ENCODE assay signal across 8 mouse cellular contexts in the genomic region with DNA sequence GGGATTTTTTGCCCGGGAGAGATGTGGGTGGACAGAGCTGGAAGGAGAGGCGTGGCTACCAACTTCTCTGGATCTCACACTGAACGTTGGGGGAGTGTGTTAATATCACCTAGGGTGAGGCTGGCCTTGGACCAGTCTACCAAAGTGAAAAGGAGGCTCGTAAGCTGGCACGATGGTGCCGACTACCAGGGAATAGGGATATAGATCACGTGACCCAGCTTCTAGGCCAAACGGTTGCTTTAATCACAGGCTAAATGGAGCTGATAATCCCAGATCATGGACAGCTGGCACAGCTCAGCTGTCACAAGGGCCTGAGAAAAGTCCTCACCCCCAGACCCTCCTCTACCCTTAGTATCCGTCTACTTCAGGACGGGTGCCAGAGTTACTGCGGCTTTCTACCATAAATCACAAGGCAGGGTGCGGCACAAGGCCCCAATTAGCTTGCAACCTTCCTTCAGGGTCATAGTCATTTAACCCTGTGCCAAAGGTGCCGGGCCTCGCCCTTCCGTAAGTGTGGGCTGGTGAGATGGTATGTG. TPM values are rescaled to one million over a fixed set of nuclear protein-coding genes. Genes with fewer than 3 reads are reported as not detected.
DNase-seq lines count a peak whose midpoint lies in the region; ATAC-seq and TF ChIP-seq lines count a peak whose summit lies in the region.
"Had no signal": no experiment of that assay in that cellular context is flagged by ENCODE, and none has a peak within 500 bp of the region (broad histone marks: within the 10 kb centered on the region; RNA-seq: fewer than 3 reads in every experiment).

No protein-coding gene starts in this region.

- H3K27me3 ChIP-seq in hindbrain, postnatal 0 days (ENCODE audit: insufficient read depth, low read length) = no peaks in the 10 kb centered on the region
- no peaks in the 10 kb centered on the region for H3K27me3 ChIP-seq in hindbrain, embryonic 13.5 days
- no peaks in the 10 kb centered on the region for H3K27me3 ChIP-seq in midbrain, embryonic 16.5 days (ENCODE audit: control insufficient read depth, insufficient read depth, low read depth, low read length)
- no peaks in the 10 kb centered on the region for H3K27me3 ChIP-seq in neural tube, embryonic 15.5 days (replicated peaks)
- H3K27me3 ChIP-seq: stomach, embryonic 15.5 days had no signal

- H3K4me1 ChIP-seq in hindbrain, postnatal 0 days (ENCODE audit: insufficient read depth, low read length) = no peaks in the 10 kb centered on the region
- H3K4me1 ChIP-seq in hindbrain, embryonic 13.5 days (replicated peaks) = no peaks in the 10 kb centered on the region
- no peaks in the 10 kb centered on the region for H3K4me1 ChIP-seq in midbrain, embryonic 16.5 days (ENCODE audit: control insufficient read depth, insufficient read depth, low read length)
- peaks cover 9% of the 10 kb centered on the region; the same call in 1 of the 2 replicates for H3K4me1 ChIP-seq in neural tube, embryonic 15.5 days

- TF ChIP-seq CTCF in hindbrain, postnatal 0 days (IDR thresholded peaks at IDR 0.05; ENCODE audit: low read depth) = no peak

- H3K4me3 ChIP-seq in hindbrain, postnatal 0 days (ENCODE audit: low read length) = no peak overlapping the region
- H3K4me3 ChIP-seq in hindbrain, embryonic 13.5 days = no peak overlapping the region
- no peak overlapping the region for H3K4me3 ChIP-seq in midbrain, embryonic 16.5 days (ENCODE audit: low read depth, low read length)
- no peak overlapping the region for H3K4me3 ChIP-seq in neural tube, embryonic 15.5 days (replicated peaks)
- H3K4me3 ChIP-seq: stomach, embryonic 15.5 days had no signal

- peak; percentile 45; the same call in 1 of the 2 replicates for ATAC-seq in hindbrain, postnatal 0 days
- ATAC-seq in hindbrain, embryonic 13.5 days (ENCODE audit: low FRiP score) = no peak
- no peak for ATAC-seq in midbrain, embryonic 16.5 days
- ATAC-seq in neural tube, embryonic 15.5 days (ENCODE audit: low FRiP score) = no peak

- DNase-seq in hindbrain, postnatal 0 days (ENCODE audit: low spot score) = no peak
- peak; percentile 34 for DNase-seq in brain, adult 2 months (ENCODE audit: low read depth, low spot score)
- DNase-seq in kidney, postnatal 10 days = peak; percentile 59
- DNase-seq in retina, postnatal 1 day = peak; percentile 87

- no peaks in the 10 kb centered on the region for H3K36me3 ChIP-seq in hindbrain, postnatal 0 days (ENCODE audit: insufficient read depth, low read length)
- H3K36me3 ChIP-seq in hindbrain, embryonic 13.5 days = no peaks in the 10 kb centered on the region
- no peaks in the 10 kb centered on the region for H3K36me3 ChIP-seq in midbrain, embryonic 16.5 days (ENCODE audit: control insufficient read depth, insufficient read depth, low read length)
- H3K36me3 ChIP-seq in neural tube, embryonic 15.5 days = no peaks in the 10 kb centered on the region
- H3K36me3 ChIP-seq: stomach, embryonic 15.5 days had no signal

- H3K9me3 ChIP-seq in hindbrain, postnatal 0 days (ENCODE audit: low read length) = no peaks in the 10 kb centered on the region
- 0 out of 2 replicates have a peak, but pooled peaks cover 3% of the 10 kb centered on the region for H3K9me3 ChIP-seq in hindbrain, embryonic 13.5 days
- H3K9me3 ChIP-seq in midbrain, embryonic 16.5 days (replicated peaks; ENCODE audit: control insufficient read depth, low read length, poor library complexity, severe bottlenecking) = no peaks in the 10 kb centered on the region
- no peaks in the 10 kb centered on the region for H3K9me3 ChIP-seq in neural tube, embryonic 15.5 days (replicated peaks)
- H3K9me3 ChIP-seq: stomach, embryonic 15.5 days had no signal

- H3K9ac ChIP-seq in hindbrain, postnatal 0 days (replicated peaks; ENCODE audit: low read length) = no peak overlapping the region
- H3K9ac ChIP-seq in hindbrain, embryonic 13.5 days = no peak overlapping the region
- no peak overlapping the region for H3K9ac ChIP-seq in midbrain, embryonic 16.5 days (ENCODE audit: low read depth, low read length)
- H3K9ac ChIP-seq in neural tube, embryonic 15.5 days (replicated peaks) = no peak overlapping the region
- H3K9ac ChIP-seq: stomach, embryonic 15.5 days had no signal

- no peak overlapping the region for H3K27ac ChIP-seq in hindbrain, postnatal 0 days
- H3K27ac ChIP-seq in hindbrain, embryonic 13.5 days = no peak overlapping the region
- no peak overlapping the region for H3K27ac ChIP-seq in midbrain, embryonic 16.5 days (ENCODE audit: low read length)
- no peak overlapping the region for H3K27ac ChIP-seq in neural tube, embryonic 15.5 days (replicated peaks)
- H3K27ac ChIP-seq: stomach, embryonic 15.5 days had no signal

- 74% methylated on average over 15 of the region's 15 CpGs for WGBS in hindbrain, postnatal 0 days
- 82% methylated on average over 15 of the region's 15 CpGs for WGBS in hindbrain, embryonic 13.5 days
- WGBS in midbrain, embryonic 16.5 days = 79% methylated on average over 15 of the region's 15 CpGs
- 70% methylated on average over 15 of the region's 15 CpGs for WGBS in neural tube, embryonic 15.5 days

- H3K4me2 ChIP-seq in hindbrain, postnatal 0 days (ENCODE audit: low read depth, low read length) = no peak overlapping the region
- no peak overlapping the region for H3K4me2 ChIP-seq in hindbrain, embryonic 13.5 days
- H3K4me2 ChIP-seq in midbrain, embryonic 16.5 days (ENCODE audit: low read length) = no peak overlapping the region
- H3K4me2 ChIP-seq in neural tube, embryonic 15.5 days = no peak overlapping the region

RNA-seq across cellular contexts. Expression of gene Aktip, which starts 51.1 kb away (rescaled TPM):
- 186 and 211 TPM in 2 replicates for total RNA-seq in hindbrain, postnatal 0 days (2014; rRNA removed)
- 131 and 134 TPM in 2 replicates for polyA plus RNA-seq in hindbrain, postnatal 0 days (2015; fragmentation: Nextera tagmentation; extraction: Ambion mirVana)
- 118 and 125 TPM in 2 replicates for polyA plus RNA-seq in hindbrain, embryonic 13.5 days (2015; fragmentation: Nextera tagmentation; extraction: Ambion mirVana)
- 141 TPM in 2 replicates for polyA plus RNA-seq in midbrain, embryonic 16.5 days (2015; fragmentation: Nextera tagmentation; extraction: Ambion mirVana)
- polyA plus RNA-seq in neural tube, embryonic 15.5 days (2015; fragmentation: Nextera tagmentation; extraction: Ambion mirVana) = 103 and 113 TPM in 2 replicates
